Mouse (Mus musculus) midbrain, embryonic 15.5 days (tissue): Measurements from ENCODE around the gene Ift140. TPM values are rescaled to one million over a fixed set of nuclear protein-coding genes. Genes with fewer than 3 reads are reported as not detected.

ENCODE experiments used
- ATAC-seq: fragments of 200-750 bp; cut with Nextera tagmentation; replicated peaks from 2 replicates; pipeline ENCODE4 v1.8.0; 2017; ENCODE audit warnings: moderate TSS enrichment
- H3K27ac ChIP-seq: fragments of 300-500 bp; sonication (generic); 2 replicates; pipeline ENCODE4 v1.5.1; 2015; ENCODE audit warnings: mild to moderate bottlenecking, inconsistent platforms
- H3K27me3 ChIP-seq: fragments of 300-500 bp; sonication (generic); replicated peaks from 2 replicates; pipeline ENCODE4 v1.6.1; 2015; ENCODE audit warnings: inconsistent platforms
- H3K36me3 ChIP-seq: fragments of 300-500 bp; sonication (generic); replicated peaks from 2 replicates; pipeline ENCODE4 v1.6.1; 2015; ENCODE audit warnings: inconsistent platforms
- H3K4me1 ChIP-seq: fragments of 300-500 bp; sonication (generic); 2 replicates; pipeline ENCODE4 v1.6.1; 2015; ENCODE audit warnings: inconsistent platforms
- H3K4me2 ChIP-seq: fragments of 300-500 bp; sonication (generic); 2 replicates; pipeline ENCODE4 v1.6.1; 2015; ENCODE audit warnings: inconsistent platforms, mild to moderate bottlenecking, moderate library complexity
- H3K4me3 ChIP-seq: fragments of 300-500 bp; sonication (generic); 2 replicates; pipeline ENCODE4 v1.5.1; 2015; ENCODE audit warnings: mild to moderate bottlenecking, inconsistent platforms
- H3K9ac ChIP-seq: fragments of 300-500 bp; sonication (generic); 2 replicates; pipeline ENCODE4 v1.6.1; 2015; ENCODE audit warnings: mild to moderate bottlenecking, inconsistent platforms
- H3K9me3 ChIP-seq: fragments of 300-500 bp; sonication (generic); 2 replicates; pipeline ENCODE4 v1.6.1; 2016; ENCODE audit warnings: inconsistent platforms
- WGBS: fragments of 180-500 bp; shearing (Covaris S2); methylation state at CpG from one replicate; pipeline ENCODE4 v1.1.7; 2015; ENCODE audit warnings: mixed read lengths; 5-methylcytosine and 5-hydroxymethylcytosine counted together
- polyA plus RNA-seq: library from polyadenylated mRNA; unstranded; fragments of >200 nt; fragmentation: Nextera tagmentation; extraction: Ambion mirVana; gene quantifications from 2 replicates; pipeline ENCODE4 v1.2.1, GENCODE M21; 2015

The Ift140 gene
- polyA plus RNA-seq, 1 experiment from 2014 or later: 22.5 TPM

DNA sequence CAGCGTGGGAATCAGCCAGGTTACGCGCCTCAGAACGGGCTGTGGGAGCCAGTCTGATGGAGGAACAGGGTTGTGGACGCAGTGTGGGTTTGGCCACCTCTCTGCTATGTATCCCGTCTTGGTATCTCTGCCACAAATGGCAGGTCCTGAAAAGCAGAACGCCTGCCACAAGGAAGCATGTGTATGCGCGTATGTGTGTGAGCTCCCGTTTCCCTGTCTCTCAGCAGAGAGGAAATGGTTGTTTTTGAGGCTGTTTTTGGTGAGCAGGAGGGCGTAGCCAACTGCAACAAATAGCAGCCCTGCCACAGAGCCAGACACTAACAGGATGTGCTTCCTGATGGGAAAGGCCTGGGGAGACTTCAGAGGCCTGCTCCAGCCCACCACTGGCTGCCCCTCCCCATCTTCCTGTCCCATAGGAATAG lies 65.1 kb downstream of the Ift140 start:
- ATAC-seq: no peak
- H3K4me3 ChIP-seq: peak overlapping the region; percentile 19
- H3K9ac ChIP-seq: no peak overlapping the region
- no peak overlapping the region for H3K4me2 ChIP-seq
- H3K36me3 ChIP-seq: no peaks in the 10 kb centered on the region
- H3K4me1 ChIP-seq: no peaks in the 10 kb centered on the region
- WGBS: 79% methylated on average over 11 of the region's 11 CpGs
- H3K9me3 ChIP-seq: no peaks in the 10 kb centered on the region
- H3K27me3 ChIP-seq: no peaks in the 10 kb centered on the region
- 0 out of 2 replicates have a peak overlapping the region, but pooled peaks have one; percentile 29 for H3K27ac ChIP-seq

DNA sequence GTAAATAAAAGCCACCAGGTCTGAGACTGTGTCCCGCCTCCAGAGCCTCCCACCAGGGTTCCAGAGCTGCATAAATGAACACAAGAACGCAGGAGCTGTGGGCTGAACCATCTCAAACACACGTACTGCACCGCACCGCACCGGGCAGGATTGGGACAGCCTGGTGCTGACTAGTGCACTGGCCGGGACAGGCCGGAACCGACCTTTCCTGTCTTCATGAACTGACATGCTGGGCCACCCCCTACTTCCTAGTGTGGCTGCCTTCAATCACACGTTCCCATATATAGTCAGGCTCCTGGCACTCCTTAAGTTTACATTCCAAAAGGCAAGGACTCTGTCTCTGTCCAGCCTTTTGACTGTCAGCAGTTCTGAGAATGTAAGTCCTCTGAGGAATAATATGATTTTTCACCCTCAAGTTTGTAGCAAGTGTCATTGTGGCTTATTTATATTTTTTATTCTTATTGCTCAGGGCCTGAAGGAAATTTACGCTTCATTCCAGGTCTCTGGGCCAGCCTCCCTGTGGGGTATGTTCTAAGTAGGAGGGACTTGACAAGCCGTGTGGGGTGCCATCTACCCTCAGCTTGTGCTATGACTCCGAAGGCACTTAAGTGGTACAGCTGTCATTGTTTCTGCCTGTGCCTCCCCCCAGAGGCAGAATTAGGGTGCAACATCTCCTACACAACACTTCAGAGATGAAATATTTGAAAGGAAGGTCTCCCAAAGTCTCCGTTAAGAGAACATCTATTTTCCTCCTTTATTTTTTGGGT lies 66.4 kb downstream of the Ift140 start:
- Histone ChIP-seq H3K4me3 (no peak overlapping the region), H3K9ac (no peak overlapping the region), H3K9me3 (no peaks in the 10 kb centered on the region), H3K27me3 (no peaks in the 10 kb centered on the region), H3K27ac (0 out of 2 replicates have a peak overlapping the region, but pooled peaks have one; percentile 1), H3K4me2 (no peak overlapping the region), H3K4me1 (no peaks in the 10 kb centered on the region), H3K36me3 (no peaks in the 10 kb centered on the region)
- no peak for ATAC-seq
- 85% methylated on average over 14 of the region's 14 CpGs for WGBS

DNA sequence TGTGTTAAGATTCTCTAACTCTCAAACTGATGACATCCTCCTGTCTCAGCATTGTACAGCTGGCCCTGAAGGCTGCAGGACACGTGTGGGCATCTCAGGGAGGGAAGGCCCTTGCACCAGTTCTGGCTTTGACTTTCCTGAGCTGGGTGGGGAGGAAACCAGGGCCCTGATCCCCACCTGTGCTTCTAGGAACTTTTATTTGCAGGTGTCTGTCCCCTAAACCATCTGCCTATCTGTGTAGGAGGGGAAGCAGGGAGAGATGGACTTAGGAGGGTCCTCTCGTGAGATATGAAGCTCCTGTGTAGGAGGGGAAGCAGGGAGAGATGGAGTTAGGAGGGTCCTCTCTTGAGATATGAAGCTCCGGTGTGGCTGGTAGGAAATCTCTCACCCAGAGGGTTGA lies 67.0 kb downstream of the Ift140 start:
- Histone ChIP-seq H3K4me2 (no peak overlapping the region), H3K9ac (no peak overlapping the region), H3K4me3 (no peak overlapping the region), H3K36me3 (no peaks in the 10 kb centered on the region), H3K9me3 (no peaks in the 10 kb centered on the region), H3K27ac (no peak overlapping the region), H3K27me3 (no peaks in the 10 kb centered on the region), H3K4me1 (no peaks in the 10 kb centered on the region)
- ATAC-seq: no peak
- WGBS: 78% methylated on average over 3 of the region's 3 CpGs

DNA sequence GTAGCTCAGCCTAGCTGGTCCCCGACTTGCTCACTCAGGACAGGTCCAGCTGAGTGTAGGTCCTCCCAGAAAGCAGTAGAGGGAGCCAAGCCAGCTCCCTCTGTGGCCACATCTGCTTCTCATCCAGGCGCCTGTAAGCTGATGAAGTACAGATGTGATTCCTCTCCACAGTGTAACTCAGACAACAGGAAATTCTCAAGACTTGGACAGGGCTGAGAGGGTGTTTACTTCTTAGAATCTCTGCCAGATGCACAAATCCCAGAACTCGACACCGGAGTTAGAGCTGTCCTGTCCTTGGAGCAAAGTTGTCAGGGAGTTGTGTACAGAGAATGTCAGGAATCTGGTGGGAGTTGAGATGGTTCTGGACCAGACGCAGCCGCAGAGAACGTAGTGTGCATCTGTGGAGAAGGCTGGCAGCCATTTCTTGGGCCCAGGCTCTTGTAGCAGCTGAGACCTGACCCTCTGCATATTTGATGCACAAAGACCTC lies 67.6 kb downstream of the Ift140 start, which contains the start of gene Tmem204:
Tmem204 (minus strand) TSS at position 148 of the 488 bp plus-strand sequence.
- WGBS: 71% methylated on average over 7 of the region's 7 CpGs
- no peaks in the 10 kb centered on the region for H3K36me3 ChIP-seq
- H3K27me3 ChIP-seq: no peaks in the 10 kb centered on the region
- H3K27ac ChIP-seq: no peak within 1 kb of the TSS; the same call in 1 of the 2 replicates
- no peaks in the 10 kb centered on the region for H3K4me1 ChIP-seq
- no peaks in the 10 kb centered on the region for H3K9me3 ChIP-seq
- H3K4me3 ChIP-seq: no peak within 1 kb of the TSS
- H3K4me2 ChIP-seq: no peak within 1 kb of the TSS
- H3K9ac ChIP-seq: no peak within 1 kb of the TSS
- no peak for ATAC-seq

DNA sequence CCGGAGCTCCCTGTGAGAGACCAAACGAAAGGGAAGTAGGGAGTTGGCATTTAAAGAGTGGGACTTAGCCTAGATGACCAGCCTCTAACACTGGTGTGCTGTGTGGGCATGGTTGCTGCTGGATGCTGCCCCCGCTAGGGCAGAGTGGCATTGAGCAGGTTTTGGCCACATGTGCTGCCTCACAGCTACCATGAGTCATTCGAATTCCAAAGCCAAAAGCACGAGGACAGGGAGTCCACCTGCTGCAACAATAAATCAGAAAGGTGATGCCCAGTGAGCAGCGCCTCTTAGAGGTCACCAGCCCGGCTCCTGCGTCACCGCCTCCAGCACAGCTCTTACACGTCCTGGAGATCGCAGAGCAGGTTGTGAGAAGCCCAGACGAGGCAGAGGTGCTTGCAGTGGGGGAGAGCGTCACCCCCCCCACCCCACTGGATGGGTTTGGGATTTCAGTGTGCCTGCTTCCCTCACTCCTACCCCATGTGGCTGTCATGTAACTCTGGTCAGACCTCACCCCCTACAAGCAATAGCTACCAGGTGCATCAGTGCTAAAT lies 69.0 kb downstream of the Ift140 start:
- Histone ChIP-seq H3K4me2 (no peak overlapping the region), H3K4me1 (no peaks in the 10 kb centered on the region), H3K9ac (no peak overlapping the region), H3K27me3 (no peaks in the 10 kb centered on the region), H3K9me3 (no peaks in the 10 kb centered on the region), H3K36me3 (no peaks in the 10 kb centered on the region), H3K4me3 (no peak overlapping the region), H3K27ac (no peak overlapping the region)
- no peak for ATAC-seq
- WGBS: 80% methylated on average over 13 of the region's 13 CpGs

DNA sequence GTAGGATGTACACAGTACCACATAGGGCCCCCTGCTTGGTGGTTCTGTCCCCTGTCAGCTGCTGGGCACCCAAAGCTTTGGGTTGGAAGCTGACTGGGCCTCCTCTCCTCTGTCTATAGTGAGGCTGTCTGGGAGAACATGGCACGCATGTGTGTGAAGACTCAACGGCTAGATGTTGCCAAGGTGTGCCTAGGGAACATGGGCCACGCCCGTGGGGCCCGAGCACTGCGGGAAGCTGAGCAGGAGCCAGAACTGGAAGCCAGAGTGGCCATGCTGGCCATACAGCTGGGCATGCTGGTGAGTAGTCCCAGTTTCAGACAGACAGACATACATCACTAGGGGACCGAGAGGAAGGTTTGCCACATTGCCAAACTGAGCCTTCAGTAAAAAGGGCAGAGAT lies 70.8 kb downstream of the Ift140 start:
- H3K4me2 ChIP-seq: no peak overlapping the region
- H3K27ac ChIP-seq: no peak overlapping the region
- H3K4me3 ChIP-seq: no peak overlapping the region
- H3K27me3 ChIP-seq: no peaks in the 10 kb centered on the region
- no peak for ATAC-seq
- H3K9me3 ChIP-seq: no peaks in the 10 kb centered on the region
- WGBS: 95% methylated on average over 7 of the region's 7 CpGs
- H3K4me1 ChIP-seq: no peaks in the 10 kb centered on the region
- H3K36me3 ChIP-seq: no peaks in the 10 kb centered on the region
- no peak overlapping the region for H3K9ac ChIP-seq

DNA sequence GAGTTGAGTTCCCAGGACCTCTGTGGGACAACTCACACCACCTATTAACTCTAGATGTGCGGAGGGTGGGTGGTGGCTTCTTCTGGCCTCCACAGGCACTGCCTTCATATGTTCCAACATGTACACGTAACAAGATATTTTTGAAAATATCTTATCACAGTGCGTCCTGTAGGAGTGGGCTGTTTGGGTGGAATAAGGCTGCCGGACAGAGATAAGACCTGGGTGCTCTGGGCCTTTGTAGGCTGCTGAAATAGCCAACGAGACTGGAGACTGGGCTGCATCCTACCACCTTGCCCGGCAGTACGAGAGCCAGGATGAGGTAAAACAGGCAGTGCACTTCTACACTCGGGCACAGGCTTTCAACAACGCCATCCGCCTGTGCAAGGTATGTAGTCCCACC lies 73.3 kb downstream of the Ift140 start:
- Histone ChIP-seq H3K4me1 (no peaks in the 10 kb centered on the region), H3K9me3 (no peaks in the 10 kb centered on the region), H3K36me3 (0 out of 2 replicates have a peak, but pooled peaks cover 7% of the 10 kb centered on the region), H3K27ac (no peak overlapping the region), H3K4me3 (no peak overlapping the region), H3K27me3 (no peaks in the 10 kb centered on the region), H3K4me2 (no peak overlapping the region), H3K9ac (no peak overlapping the region)
- no peak for ATAC-seq
- 94% methylated on average over 10 of the region's 10 CpGs for WGBS

DNA sequence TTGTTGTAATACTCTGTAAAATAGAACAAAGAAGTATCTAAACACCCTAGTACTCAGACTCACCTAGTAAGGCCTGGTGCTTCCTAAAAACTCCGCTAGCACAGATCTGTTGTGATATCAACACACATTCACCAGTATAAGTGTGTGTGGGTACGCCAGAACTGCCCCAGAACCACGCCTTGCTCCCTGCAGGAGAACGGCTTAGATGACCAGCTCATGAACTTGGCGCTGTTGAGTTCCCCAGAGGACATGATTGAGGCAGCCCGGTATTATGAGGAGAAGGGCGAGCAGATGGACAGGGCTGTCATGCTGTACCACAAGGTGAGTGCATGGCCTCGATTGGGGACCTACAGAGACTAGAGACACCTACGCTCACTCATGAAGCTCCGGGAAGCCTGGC lies 74.6 kb downstream of the Ift140 start:
- no peaks in the 10 kb centered on the region for H3K4me1 ChIP-seq
- H3K9ac ChIP-seq: no peak overlapping the region
- H3K4me3 ChIP-seq: no peak overlapping the region
- H3K9me3 ChIP-seq: no peaks in the 10 kb centered on the region
- 94% methylated on average over 10 of the region's 10 CpGs for WGBS
- no peak overlapping the region for H3K27ac ChIP-seq
- no peak overlapping the region for H3K4me2 ChIP-seq
- no peak for ATAC-seq
- H3K36me3 ChIP-seq: 0 out of 2 replicates have a peak, but pooled peaks cover 7% of the 10 kb centered on the region
- no peaks in the 10 kb centered on the region for H3K27me3 ChIP-seq

DNA sequence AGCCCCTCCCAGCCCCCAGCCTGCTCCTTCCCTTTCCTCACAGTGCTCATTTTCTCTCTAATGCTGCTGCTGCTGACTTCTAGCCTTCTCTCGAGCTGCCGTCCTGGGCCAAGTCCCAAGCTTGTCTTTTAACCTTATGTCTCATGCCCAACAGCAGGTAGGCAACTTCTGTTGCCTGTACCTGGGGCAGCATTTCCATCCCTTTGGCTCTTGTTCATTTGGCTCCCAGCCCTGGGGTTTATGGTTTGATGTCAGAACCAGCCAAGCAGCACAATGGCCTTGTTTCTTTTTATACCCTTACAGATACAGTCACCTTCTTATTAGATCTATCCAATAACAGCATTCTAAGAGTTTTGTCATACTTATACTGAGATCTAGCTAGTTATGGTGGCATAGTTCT lies 80.3 kb downstream of the Ift140 start:
- no peaks in the 10 kb centered on the region for H3K27me3 ChIP-seq
- no peak for ATAC-seq
- H3K4me2 ChIP-seq: no peak overlapping the region
- no peaks in the 10 kb centered on the region for H3K9me3 ChIP-seq
- WGBS: 90% methylated on average over 2 of the region's 2 CpGs
- no peak overlapping the region for H3K4me3 ChIP-seq
- H3K4me1 ChIP-seq: no peaks in the 10 kb centered on the region
- H3K36me3 ChIP-seq: peaks cover 29% of the 10 kb centered on the region; the same call in 1 of the 2 replicates
- no peak overlapping the region for H3K27ac ChIP-seq
- H3K9ac ChIP-seq: no peak overlapping the region

DNA sequence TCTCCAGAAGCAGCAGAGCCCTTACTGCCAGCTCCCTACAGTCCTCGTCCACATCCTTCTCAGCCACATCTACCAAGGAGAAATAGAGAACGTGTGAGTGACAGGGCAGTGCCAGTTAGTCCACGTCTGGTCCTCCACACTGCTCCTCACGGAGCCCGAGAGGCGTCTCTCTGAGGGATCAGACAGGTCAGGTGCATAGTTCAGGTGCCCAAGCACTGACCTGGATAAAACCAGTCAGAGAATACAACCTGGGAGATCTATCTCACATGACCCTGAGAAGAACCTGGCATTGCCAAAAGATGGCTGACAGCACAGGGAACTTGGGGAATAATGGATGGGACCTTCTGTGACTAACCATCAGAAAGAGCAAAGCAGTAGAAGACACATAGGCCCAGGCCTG lies 84.2 kb downstream of the Ift140 start:
- no peak for ATAC-seq
- H3K36me3 ChIP-seq: peaks cover 59% of the 10 kb centered on the region

DNA sequence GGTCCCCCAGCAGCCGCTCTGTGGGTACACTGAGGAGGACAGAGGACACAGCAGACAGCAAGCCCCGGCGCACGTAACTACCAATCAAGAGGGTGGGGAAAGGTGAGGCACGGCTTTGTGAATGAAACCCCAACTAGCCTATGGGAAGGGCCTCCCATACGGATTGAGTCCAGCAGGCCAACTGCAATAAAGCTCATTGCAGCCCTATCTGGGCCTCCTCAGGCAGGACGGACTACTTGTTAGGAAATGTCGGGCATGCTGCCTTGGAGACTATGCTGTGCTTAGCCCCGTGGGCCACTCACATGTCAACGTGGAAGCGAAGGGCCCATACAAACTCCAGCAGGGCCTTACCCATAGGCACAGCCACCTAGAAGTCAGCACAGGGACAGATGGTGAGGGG lies 85.5 kb downstream of the Ift140 start:
- Histone ChIP-seq H3K4me3 (no peak overlapping the region), H3K9me3 (no peaks in the 10 kb centered on the region), H3K27ac (no peak overlapping the region), H3K4me2 (no peak overlapping the region), H3K9ac (no peak overlapping the region), H3K4me1 (no peaks in the 10 kb centered on the region), H3K27me3 (no peaks in the 10 kb centered on the region), H3K36me3 (peaks cover 68% of the 10 kb centered on the region)
- WGBS: 95% methylated on average over 11 of the region's 11 CpGs
- ATAC-seq: no peak

More for the DNA sequence above, 84.2 kb downstream of the Ift140 start:
- H3K4me3 ChIP-seq: no peak overlapping the region
- H3K4me2 ChIP-seq: no peak overlapping the region
- 95% methylated on average over 6 of the region's 6 CpGs for WGBS
- H3K27ac ChIP-seq: no peak overlapping the region
- no peaks in the 10 kb centered on the region for H3K9me3 ChIP-seq
- no peaks in the 10 kb centered on the region for H3K4me1 ChIP-seq
- no peak overlapping the region for H3K9ac ChIP-seq
- H3K27me3 ChIP-seq: no peaks in the 10 kb centered on the region

DNA sequence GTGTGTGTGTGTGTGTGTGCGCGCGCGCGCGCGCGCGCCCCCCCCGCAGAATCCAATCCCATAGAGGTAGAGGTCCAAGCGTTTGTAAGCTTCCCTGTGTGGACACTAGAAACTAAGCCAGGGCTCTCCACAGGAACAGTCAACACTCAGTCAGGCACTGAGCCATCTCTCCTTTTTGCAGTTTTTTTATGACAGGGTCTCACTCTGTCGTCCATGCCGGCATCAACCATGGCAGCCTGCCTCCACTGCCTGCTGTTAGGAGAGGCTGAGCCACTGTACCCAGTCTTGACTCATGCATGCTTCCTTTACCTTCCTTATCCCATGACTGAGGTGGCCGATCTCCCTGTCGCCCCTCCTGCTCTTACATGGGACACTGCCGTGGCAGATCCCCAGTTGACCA lies 91.9 kb downstream of the Ift140 start:
- Histone ChIP-seq H3K27ac (no peak overlapping the region), H3K4me3 (no peak overlapping the region), H3K9ac (no peak overlapping the region), H3K36me3 (peaks cover 54% of the 10 kb centered on the region), H3K4me2 (no peak overlapping the region), H3K9me3 (no peaks in the 10 kb centered on the region), H3K4me1 (peaks cover 3% of the 10 kb centered on the region; the same call in 1 of the 2 replicates), H3K27me3 (no peaks in the 10 kb centered on the region)
- no peak for ATAC-seq
- 95% methylated on average over 6 of the region's 16 CpGs for WGBS
